Mouse (Mus musculus) kidney, adult 2 months (tissue): Measurements from ENCODE around the gene Ptgis.

Experiments
- CTCF ChIP-seq: fragments of 200-500 bp; conservative IDR thresholded peaks from 2 replicates; pipeline ENCODE4 v1.5.1; 2011; ENCODE audit warnings: low read depth, mild to moderate bottlenecking, control low read depth, low read length, moderate library complexity, mixed read lengths; ENCODE audit not compliant: insufficient read depth, insufficient read length
- POLR2A ChIP-seq: fragments of 200-500 bp; IDR thresholded peaks from one replicate; pipeline ENCODE4 v1.6.1; 2011; ENCODE audit warnings: low read depth, low read length, control low read depth

- TF ChIP-seq POLR2A (no peak), CTCF (no peak)
Observed at GRCm38 (mm10) chr2:167277026-167277425, 36.6 kb upstream of the Ptgis start.
